Mouse (Mus musculus): ENCODE measurements around the gene Polrmt. TPM values are rescaled to one million over a fixed set of nuclear protein-coding genes. Genes with fewer than 3 reads are reported as not detected.
"Not testable (repeated sequence)": the region's sequence is repeated elsewhere in the genome, so short reads cannot be mapped to it uniquely, and the experiment has no call there.

Polrmt gene
- total and polyA plus RNA-seq, 2 experiments, result 7.7 to 42.4 TPM

GRCm38 (mm10) chr10:79764234-79764633 lies 17.9 kb upstream of the Polrmt start:
- H3K36me3 ChIP-seq (ENCODE audit: control insufficient read depth, insufficient read depth, low read length), result peaks cover 3% of the 10 kb centered on the region; the same call in 1 of the 2 replicates
- H3K27me3 ChIP-seq (ENCODE audit: control insufficient read depth, insufficient read depth, low read length), result no peaks in the 10 kb centered on the region
- WGBS, result 45% methylated on average over 7 of the region's 7 CpGs

DNA sequence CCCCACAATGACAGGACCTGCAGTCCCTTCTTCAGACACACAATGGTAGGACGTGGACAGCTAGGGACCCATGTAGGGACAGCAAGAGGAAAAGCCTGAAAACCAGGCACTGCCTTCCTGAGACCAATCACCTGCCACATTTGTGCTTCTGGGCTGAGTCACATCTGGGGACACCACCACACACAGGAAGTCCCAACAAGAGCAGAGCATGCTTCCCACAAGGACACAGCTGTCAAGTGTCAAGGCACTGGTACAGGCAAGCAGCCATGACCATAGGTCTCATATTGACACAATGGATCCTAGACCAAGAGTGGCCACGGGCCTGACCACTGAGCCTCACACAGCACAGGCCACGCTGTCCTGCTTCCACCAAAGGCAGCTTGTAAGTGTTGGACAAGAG lies 16.5 kb upstream of the Polrmt start:
- H3K36me3 ChIP-seq (ENCODE audit: control insufficient read depth, insufficient read depth, low read length), result peaks cover 4% of the 10 kb centered on the region; the same call in 1 of the 2 replicates

More at GRCm38 (mm10) chr10:79764234-79764633, 17.9 kb upstream of the Polrmt start:
- TF ChIP-seq CTCF (IDR thresholded peaks at IDR 0.05; ENCODE audit: low read depth, low read length) (no peak), POLR2A (IDR thresholded peaks at IDR 0.05; ENCODE audit: extremely low read depth, insufficient read depth, low read length) (no peak)
- peaks cover 27% of the 10 kb centered on the region for H3K79me2 ChIP-seq (ENCODE audit: control insufficient read depth, insufficient read depth, low read length)
- no peak overlapping the region for H3K27ac ChIP-seq (replicated peaks; ENCODE audit: insufficient read depth, low read depth, low read length)
- no peak for DNase-seq (ENCODE audit: extremely low read depth, low read depth, low spot score)
- no peak overlapping the region for H3K4me3 ChIP-seq (ENCODE audit: insufficient read depth, low read depth, low read length)
- no peak overlapping the region for H3K9ac ChIP-seq (ENCODE audit: low read depth, low read length)
- H3K4me1 ChIP-seq (ENCODE audit: control insufficient read depth, insufficient read depth, low read length), result peaks cover 20% of the 10 kb centered on the region

DNA sequence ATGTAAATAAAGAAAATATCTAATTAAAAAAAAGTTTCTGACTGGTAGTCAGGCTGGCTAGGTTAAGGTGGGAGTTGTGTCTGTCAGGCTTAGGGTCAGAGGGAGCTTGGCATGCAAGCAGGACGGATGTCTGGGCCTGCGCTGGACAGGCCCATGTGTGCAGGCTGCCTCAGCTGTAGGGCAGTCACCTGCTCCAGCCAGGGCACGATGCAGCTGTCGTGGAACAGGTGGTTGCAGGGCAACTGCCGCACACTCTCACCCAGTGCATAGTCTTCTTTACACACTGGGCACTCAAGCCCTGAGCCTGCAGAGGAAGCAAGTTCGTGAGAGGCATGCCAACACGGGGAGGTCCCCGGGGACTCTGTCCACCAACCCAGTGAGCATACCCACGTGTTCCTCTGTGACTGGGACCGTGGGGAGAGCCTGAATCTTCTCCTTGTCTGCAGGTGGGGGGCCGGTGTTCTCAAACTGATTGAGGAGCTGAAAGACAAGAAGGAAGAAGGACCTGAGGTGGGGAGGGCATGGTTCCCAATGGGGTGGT lies 14.3 kb upstream of the Polrmt start:
- WGBS, result 93% methylated on average over 11 of the region's 11 CpGs

More for the DNA sequence above, 16.5 kb upstream of the Polrmt start:
- H3K27me3 ChIP-seq (ENCODE audit: control insufficient read depth, insufficient read depth, low read length), result no peaks in the 10 kb centered on the region
- H3K9ac ChIP-seq (ENCODE audit: low read depth, low read length), result no peak overlapping the region
- H3K79me2 ChIP-seq (ENCODE audit: control insufficient read depth, insufficient read depth, low read length), result peaks cover 27% of the 10 kb centered on the region
- TF ChIP-seq CTCF (IDR thresholded peaks at IDR 0.05; ENCODE audit: low read depth, low read length), result no peak
- peaks cover 18% of the 10 kb centered on the region for H3K4me1 ChIP-seq (ENCODE audit: control insufficient read depth, insufficient read depth, low read length)
- no peak overlapping the region for H3K4me3 ChIP-seq (ENCODE audit: insufficient read depth, low read depth, low read length)
- no peak for DNase-seq (ENCODE audit: extremely low read depth, low read depth, low spot score)
- H3K27ac ChIP-seq (replicated peaks; ENCODE audit: insufficient read depth, low read depth, low read length), result no peak overlapping the region
- 72% methylated on average over 3 of the region's 3 CpGs for WGBS

DNA sequence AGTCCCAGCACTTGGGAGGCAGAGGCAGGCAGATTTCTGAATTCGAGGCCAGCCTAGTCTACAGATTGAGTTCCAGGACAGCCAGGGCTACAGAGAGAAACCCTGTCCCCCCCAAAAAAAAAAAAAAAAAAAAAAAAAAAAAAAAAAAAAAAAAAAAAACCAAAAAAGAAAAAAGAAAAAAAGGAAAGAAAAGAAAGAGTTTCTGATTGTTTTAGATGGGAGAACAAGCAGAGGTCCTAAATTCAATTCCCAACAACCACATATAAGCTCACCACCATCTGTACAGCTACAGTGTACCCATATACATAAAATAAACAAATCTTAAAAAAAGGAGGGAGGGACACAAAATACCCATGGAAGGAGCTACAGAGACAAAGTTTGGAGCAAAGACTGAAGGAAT lies 13.3 kb upstream of the Polrmt start:
- H3K27ac ChIP-seq (replicated peaks; ENCODE audit: insufficient read depth, low read depth, low read length); DNase-seq (ENCODE audit: extremely low read depth, low read depth, low spot score); H3K4me3 ChIP-seq (ENCODE audit: insufficient read depth, low read depth, low read length); H3K9ac ChIP-seq (ENCODE audit: low read depth, low read length); H3K36me3 ChIP-seq (ENCODE audit: control insufficient read depth, insufficient read depth, low read length); H3K4me1 ChIP-seq (ENCODE audit: control insufficient read depth, insufficient read depth, low read length); H3K27me3 ChIP-seq (ENCODE audit: control insufficient read depth, insufficient read depth, low read length): not testable (repeated sequence)
- H3K79me2 ChIP-seq (ENCODE audit: control insufficient read depth, insufficient read depth, low read length), result peaks cover 16% of the 10 kb centered on the region
- WGBS, result 96% methylated on average over 1 of the region's 1 CpGs

More for the DNA sequence above, 14.3 kb upstream of the Polrmt start:
- H3K9ac ChIP-seq (ENCODE audit: low read depth, low read length), result no peak overlapping the region
- no peak overlapping the region for H3K4me3 ChIP-seq (ENCODE audit: insufficient read depth, low read depth, low read length)
- H3K36me3 ChIP-seq (ENCODE audit: control insufficient read depth, insufficient read depth, low read length), result peaks cover 4% of the 10 kb centered on the region; the same call in 1 of the 2 replicates
- H3K27me3 ChIP-seq (ENCODE audit: control insufficient read depth, insufficient read depth, low read length), result no peaks in the 10 kb centered on the region
- peaks cover 13% of the 10 kb centered on the region for H3K4me1 ChIP-seq (ENCODE audit: control insufficient read depth, insufficient read depth, low read length)
- no peak overlapping the region for H3K27ac ChIP-seq (replicated peaks; ENCODE audit: insufficient read depth, low read depth, low read length)
- H3K79me2 ChIP-seq (ENCODE audit: control insufficient read depth, insufficient read depth, low read length), result peaks cover 19% of the 10 kb centered on the region
- TF ChIP-seq CTCF (IDR thresholded peaks at IDR 0.05; ENCODE audit: low read depth, low read length), result no peak
- TF ChIP-seq POLR2A (IDR thresholded peaks at IDR 0.05; ENCODE audit: extremely low read depth, insufficient read depth, low read length), result no peak
- DNase-seq (ENCODE audit: extremely low read depth, low read depth, low spot score), result no peak

- no peak for DNase-seq (ENCODE audit: extremely low read depth, low read depth, low spot score)
- WGBS, result 90% methylated on average over 24 of the region's 24 CpGs
- Histone ChIP-seq H3K27ac (replicated peaks; ENCODE audit: insufficient read depth, low read depth, low read length) (no peak overlapping the region), H3K4me1 (ENCODE audit: control insufficient read depth, insufficient read depth, low read length) (no peaks in the 10 kb centered on the region), H3K27me3 (ENCODE audit: control insufficient read depth, insufficient read depth, low read length) (no peaks in the 10 kb centered on the region), H3K36me3 (ENCODE audit: control insufficient read depth, insufficient read depth, low read length) (peaks cover 4% of the 10 kb centered on the region; the same call in 1 of the 2 replicates), H3K9ac (ENCODE audit: low read depth, low read length) (no peak overlapping the region), H3K79me2 (ENCODE audit: control insufficient read depth, insufficient read depth, low read length) (no peaks in the 10 kb centered on the region), H3K4me3 (ENCODE audit: insufficient read depth, low read depth, low read length) (no peak overlapping the region)
- TF ChIP-seq POLR2A (IDR thresholded peaks at IDR 0.05; ENCODE audit: extremely low read depth, insufficient read depth, low read length), result no peak
- no peak for TF ChIP-seq CTCF (IDR thresholded peaks at IDR 0.05; ENCODE audit: low read depth, low read length)
These were observed 10.3 kb upstream of the Polrmt start for GRCm38 (mm10) chr10:79756660-79757059.

DNA sequence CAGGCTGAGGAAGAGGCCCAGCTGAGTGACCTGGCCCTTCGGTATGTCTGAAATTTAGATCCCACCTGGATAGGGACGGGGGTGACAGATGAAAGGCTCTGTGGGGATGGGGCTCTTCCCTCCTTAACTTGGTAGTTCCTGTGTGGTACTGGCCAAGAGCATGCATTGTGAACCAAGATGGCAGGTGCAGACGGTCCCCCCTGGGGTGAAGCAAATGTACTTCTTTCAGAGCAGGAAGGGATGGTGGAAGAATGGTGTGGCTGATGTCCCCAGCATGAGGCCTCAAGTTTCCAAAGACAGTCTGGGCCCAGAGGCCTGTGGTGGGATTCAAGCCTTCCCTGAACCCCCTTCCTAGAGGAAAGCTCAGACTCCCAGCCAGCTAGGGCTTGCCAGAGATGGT lies 9.5 kb upstream of the Polrmt start:
- no peak overlapping the region for H3K27ac ChIP-seq (replicated peaks; ENCODE audit: insufficient read depth, low read depth, low read length)
- no peak overlapping the region for H3K4me3 ChIP-seq (ENCODE audit: insufficient read depth, low read depth, low read length)
- no peak overlapping the region for H3K9ac ChIP-seq (ENCODE audit: low read depth, low read length)
- H3K36me3 ChIP-seq (ENCODE audit: control insufficient read depth, insufficient read depth, low read length), result peaks cover 2% of the 10 kb centered on the region; the same call in 1 of the 2 replicates
- no peaks in the 10 kb centered on the region for H3K79me2 ChIP-seq (ENCODE audit: control insufficient read depth, insufficient read depth, low read length)
- no peaks in the 10 kb centered on the region for H3K27me3 ChIP-seq (ENCODE audit: control insufficient read depth, insufficient read depth, low read length)
- DNase-seq (ENCODE audit: extremely low read depth, low read depth, low spot score), result no peak
- no peaks in the 10 kb centered on the region for H3K4me1 ChIP-seq (ENCODE audit: control insufficient read depth, insufficient read depth, low read length)
- 91% methylated on average over 3 of the region's 3 CpGs for WGBS
- no peak for TF ChIP-seq CTCF (IDR thresholded peaks at IDR 0.05; ENCODE audit: low read depth, low read length)
- TF ChIP-seq POLR2A (IDR thresholded peaks at IDR 0.05; ENCODE audit: extremely low read depth, insufficient read depth, low read length), result no peak
